In genomic region chr13:81385597-81386362, GRCm38 (mm10) we compare ENCODE assay signal across 8 mouse cellular contexts.
DNase-seq lines count a peak whose midpoint lies in the region; ATAC-seq lines count a peak whose summit lies in the region.

No protein-coding gene starts in this region.

- H3K9ac ChIP-seq in forebrain, embryonic 14.5 days (ENCODE audit: low read length) = no peak overlapping the region
- H3K9ac ChIP-seq in forebrain, embryonic 12.5 days = no peak overlapping the region
- no peak overlapping the region for H3K9ac ChIP-seq in hindbrain, embryonic 16.5 days (ENCODE audit: low read depth, low read length)

- H3K36me3 ChIP-seq in forebrain, embryonic 14.5 days (ENCODE audit: control insufficient read depth, insufficient read depth, low read length) = 0 out of 2 replicates have a peak, but pooled peaks cover 3% of the 10 kb centered on the region
- peaks cover 10% of the 10 kb centered on the region for H3K36me3 ChIP-seq in forebrain, embryonic 12.5 days (replicated peaks)
- H3K36me3 ChIP-seq in hindbrain, embryonic 16.5 days (ENCODE audit: control insufficient read depth, insufficient read depth, low read length) = no peaks in the 10 kb centered on the region

- no peak overlapping the region for H3K4me3 ChIP-seq in forebrain, embryonic 14.5 days (ENCODE audit: low read depth, low read length)
- H3K4me3 ChIP-seq in forebrain, embryonic 12.5 days (replicated peaks) = no peak overlapping the region
- no peak overlapping the region for H3K4me3 ChIP-seq in hindbrain, embryonic 16.5 days (ENCODE audit: low read length)

- H3K9me3 ChIP-seq in forebrain, embryonic 14.5 days (replicated peaks; ENCODE audit: control insufficient read depth, low read length) = no peaks in the 10 kb centered on the region
- H3K9me3 ChIP-seq in forebrain, embryonic 12.5 days = no peaks in the 10 kb centered on the region
- H3K9me3 ChIP-seq in hindbrain, embryonic 16.5 days (ENCODE audit: control insufficient read depth, low read length) = no peaks in the 10 kb centered on the region

- no peaks in the 10 kb centered on the region for H3K27me3 ChIP-seq in forebrain, embryonic 14.5 days (replicated peaks; ENCODE audit: control insufficient read depth, insufficient read depth, low read length)
- H3K27me3 ChIP-seq in forebrain, embryonic 12.5 days = no peaks in the 10 kb centered on the region
- H3K27me3 ChIP-seq in hindbrain, embryonic 16.5 days (replicated peaks; ENCODE audit: control insufficient read depth, insufficient read depth, low read length) = no peaks in the 10 kb centered on the region

- 86% methylated on average over 4 of the region's 4 CpGs for WGBS in forebrain, embryonic 14.5 days
- WGBS in forebrain, embryonic 12.5 days = 89% methylated on average over 4 of the region's 4 CpGs
- 77% methylated on average over 4 of the region's 4 CpGs for whole genome bisulfite sequencing in hindbrain, embryonic 16.5 days

- DNase-seq in forebrain, embryonic 14.5 days (ENCODE audit: low spot score) = peak; percentile 25
- peak; percentile 41 for DNase-seq in adrenal gland, postnatal 25 days
- DNase-seq in kidney, adult 9 months = peak; percentile 54
- DNase-seq in lung, postnatal 10 days = peak; percentile 34
- no peak for DNase-seq in gastrocnemius, adult 8-10 months (ENCODE audit: low spot score in 2 of 2)
- no peak for DNase-seq in urinary bladder, postnatal 10 days (ENCODE audit: low spot score)

- H3K4me2 ChIP-seq in forebrain, embryonic 14.5 days (ENCODE audit: low read length) = no peak overlapping the region
- H3K4me2 ChIP-seq in forebrain, embryonic 12.5 days = no peak overlapping the region
- no peak overlapping the region for H3K4me2 ChIP-seq in hindbrain, embryonic 16.5 days (ENCODE audit: low read length)

- ATAC-seq in forebrain, embryonic 14.5 days = no peak
- no peak for ATAC-seq in forebrain, embryonic 12.5 days (ENCODE audit: low FRiP score)
- ATAC-seq in hindbrain, embryonic 16.5 days = no peak

- no peak overlapping the region for H3K27ac ChIP-seq in forebrain, embryonic 14.5 days (ENCODE audit: low read depth, low read length)
- H3K27ac ChIP-seq in forebrain, embryonic 12.5 days = no peak overlapping the region
- no peak overlapping the region for H3K27ac ChIP-seq in hindbrain, embryonic 16.5 days (ENCODE audit: low read depth, low read length)

- H3K4me1 ChIP-seq in forebrain, embryonic 14.5 days (ENCODE audit: control insufficient read depth, insufficient read depth, low read length) = no peaks in the 10 kb centered on the region
- no peaks in the 10 kb centered on the region for H3K4me1 ChIP-seq in forebrain, embryonic 12.5 days
- no peaks in the 10 kb centered on the region for H3K4me1 ChIP-seq in hindbrain, embryonic 16.5 days (ENCODE audit: control insufficient read depth, insufficient read depth, low read depth, low read length)

Comparison
In these comparisons a context has a peak if more than half of its experiments do, and no peak if none do; other contexts are left out.
1. DNase-seq: peak in forebrain, embryonic 14.5 days (single experiment), adrenal gland, postnatal 25 days (single experiment), kidney, adult 9 months (single experiment) and lung, postnatal 10 days (single experiment); none in gastrocnemius, adult 8-10 months (0 of 2) and urinary bladder, postnatal 10 days (single experiment).